Mouse (Mus musculus): ENCODE data around the gene Rasal1.
A peak's percentile ranks its signal among the peaks of the same experiment; 100 is the strongest.

The Rasal1 gene

DNA sequence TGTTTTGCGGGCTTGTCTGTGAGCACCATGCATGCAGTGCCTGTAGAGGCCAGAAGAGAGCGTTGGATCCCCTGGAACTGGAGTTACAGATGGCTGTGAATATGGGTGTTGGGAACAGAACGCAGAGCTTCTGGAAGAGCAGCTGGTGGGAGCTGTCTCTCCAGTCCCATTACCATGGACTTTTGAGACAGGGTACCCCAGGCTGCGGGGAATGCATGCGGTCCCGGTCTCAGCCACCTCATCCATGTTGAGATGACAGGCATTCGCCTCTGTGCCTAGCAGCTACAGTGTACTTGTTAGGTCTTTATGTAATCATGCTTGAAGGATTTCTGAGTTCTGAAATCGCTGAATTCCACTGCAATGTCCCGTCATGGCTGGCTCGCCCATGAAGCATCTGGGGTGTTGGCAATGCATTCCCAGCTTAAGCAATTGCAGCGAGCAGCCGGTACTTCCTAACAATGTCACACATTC lies 7.7 kb downstream of the Rasal1 start:
- no peak for DNase-seq (ENCODE audit: low spot score)

GRCm38 (mm10) chr5:120660816-120661215 lies 12.2 kb downstream of the Rasal1 start:
- no peak for DNase-seq (ENCODE audit: low spot score)

DNA sequence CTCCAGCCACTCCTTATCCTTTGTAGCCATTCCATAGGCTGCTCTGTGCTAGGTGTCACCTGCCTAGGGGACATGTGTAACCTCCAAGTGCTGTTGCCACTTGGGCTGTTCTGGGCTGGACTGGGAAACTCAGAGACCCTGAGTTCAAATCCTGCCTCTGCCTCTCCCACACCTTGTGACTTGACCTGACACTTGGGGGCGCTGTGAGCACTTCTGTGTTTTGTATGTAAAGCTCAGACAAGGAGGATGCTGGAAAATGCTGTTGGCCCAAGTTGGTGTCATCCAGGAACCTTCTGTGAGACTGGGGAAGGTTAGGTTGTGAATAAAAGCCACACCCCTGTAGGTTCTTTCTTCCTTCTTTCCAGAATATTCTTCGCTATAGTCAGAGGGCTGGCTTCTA lies 16.3 kb downstream of the Rasal1 start:
- DNase-seq (ENCODE audit: low spot score) = no peak

DNA sequence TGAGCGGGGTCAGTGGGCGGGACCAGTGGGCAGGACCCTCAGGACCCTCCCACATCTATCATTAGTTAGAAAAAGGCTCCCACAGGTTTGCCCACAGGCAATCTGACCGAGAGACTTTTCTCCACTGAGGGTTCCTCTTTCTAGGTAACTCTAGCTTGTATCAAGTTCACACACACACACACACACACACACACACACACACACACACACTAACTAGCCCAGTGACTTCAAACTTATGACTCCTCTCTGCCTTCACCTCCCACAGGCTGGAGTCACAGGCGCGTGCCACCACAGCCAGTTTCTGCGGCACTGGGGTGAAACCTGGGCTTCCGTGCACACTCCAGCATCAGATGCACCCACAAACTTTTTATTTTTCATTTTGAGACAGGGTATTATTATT lies 20.1 kb downstream of the Rasal1 start:
- no peak for DNase-seq (ENCODE audit: low spot score)

DNA sequence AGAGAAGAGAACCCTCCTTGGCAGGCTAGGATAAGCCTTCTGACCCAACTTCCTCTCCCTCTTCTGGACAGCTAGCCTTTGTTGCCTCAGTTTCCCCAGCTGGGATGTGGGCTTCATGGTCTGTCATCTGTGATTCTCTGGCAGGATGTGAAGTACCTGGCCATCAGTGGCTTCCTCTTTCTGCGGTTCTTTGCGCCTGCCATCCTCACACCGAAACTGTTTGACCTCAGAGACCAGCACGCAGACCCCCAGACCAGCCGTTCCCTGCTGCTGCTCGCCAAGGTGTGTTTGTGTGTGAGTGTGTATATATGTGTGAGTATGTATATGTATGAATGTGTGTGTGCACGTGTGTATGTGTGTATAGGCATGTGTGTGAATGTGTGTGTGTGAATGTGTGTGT lies 21.5 kb downstream of the Rasal1 start:
- no peak for DNase-seq (ENCODE audit: low spot score)

- DNase-seq (ENCODE audit: low spot score) = no peak
Measured at GRCm38 (mm10) chr5:120671865-120672264, 23.3 kb downstream of the Rasal1 start.

DNA sequence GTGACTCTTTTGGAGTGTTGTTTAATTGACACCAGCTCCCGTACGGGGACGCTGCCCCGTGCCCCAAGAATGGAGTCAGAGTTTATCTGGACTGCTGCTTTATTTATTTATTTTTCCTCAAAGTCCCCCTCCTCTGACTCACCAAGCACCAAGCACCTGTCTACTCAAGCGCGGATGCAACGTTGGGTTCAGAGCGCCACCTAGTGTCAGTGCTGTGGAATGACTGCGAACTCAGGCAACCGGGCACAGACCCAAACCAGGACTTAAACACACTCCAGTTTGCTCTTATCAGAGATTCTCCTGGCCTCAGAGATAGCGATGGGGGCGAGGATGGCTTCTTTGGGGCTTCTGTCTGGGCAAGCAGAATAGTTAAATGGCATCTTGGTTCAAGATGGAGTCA lies 25.0 kb downstream of the Rasal1 start:
- peak; percentile 58 for DNase-seq (ENCODE audit: low spot score)

GRCm38 (mm10) chr5:120674229-120675145 lies 25.9 kb downstream of the Rasal1 start:
- no peak for DNase-seq (ENCODE audit: low spot score)

- DNase-seq (ENCODE audit: low spot score) = peak; percentile 21
Measured at GRCm38 (mm10) chr5:120677516-120677915, 28.9 kb downstream of the Rasal1 start.

GRCm38 (mm10) chr5:120679676-120680555 lies 31.3 kb downstream of the Rasal1 start:
- DNase-seq (ENCODE audit: low spot score) = peak; percentile 81

DNA sequence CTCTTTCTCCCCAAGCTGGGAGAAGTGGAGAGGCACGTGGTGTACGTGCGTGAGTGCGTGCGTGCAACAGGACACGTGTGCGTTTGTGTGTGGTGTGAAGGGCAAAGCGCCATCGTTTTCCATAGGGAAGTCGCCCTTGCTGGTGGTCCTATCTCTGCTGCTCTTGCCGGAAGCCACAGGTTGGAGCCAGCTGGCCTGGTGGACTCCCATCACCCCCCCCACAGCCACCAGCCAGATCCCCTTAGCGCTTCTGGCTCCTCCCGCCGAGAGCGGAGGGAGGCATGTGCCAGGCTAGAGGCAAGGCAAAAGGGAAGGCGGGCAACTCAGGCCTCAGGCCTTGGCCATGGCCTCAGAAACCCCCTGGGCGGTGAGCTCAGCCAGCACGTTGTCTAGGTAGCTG lies 32.3 kb downstream of the Rasal1 start:
- DNase-seq (ENCODE audit: low spot score) = no peak

GRCm38 (mm10) chr5:120682982-120683771 lies 34.6 kb downstream of the Rasal1 start:
- DNase-seq (ENCODE audit: low spot score) = no peak

- DNase-seq (ENCODE audit: low spot score) = no peak
Measured at GRCm38 (mm10) chr5:120685678-120686077, 37.1 kb downstream of the Rasal1 start.

DNA sequence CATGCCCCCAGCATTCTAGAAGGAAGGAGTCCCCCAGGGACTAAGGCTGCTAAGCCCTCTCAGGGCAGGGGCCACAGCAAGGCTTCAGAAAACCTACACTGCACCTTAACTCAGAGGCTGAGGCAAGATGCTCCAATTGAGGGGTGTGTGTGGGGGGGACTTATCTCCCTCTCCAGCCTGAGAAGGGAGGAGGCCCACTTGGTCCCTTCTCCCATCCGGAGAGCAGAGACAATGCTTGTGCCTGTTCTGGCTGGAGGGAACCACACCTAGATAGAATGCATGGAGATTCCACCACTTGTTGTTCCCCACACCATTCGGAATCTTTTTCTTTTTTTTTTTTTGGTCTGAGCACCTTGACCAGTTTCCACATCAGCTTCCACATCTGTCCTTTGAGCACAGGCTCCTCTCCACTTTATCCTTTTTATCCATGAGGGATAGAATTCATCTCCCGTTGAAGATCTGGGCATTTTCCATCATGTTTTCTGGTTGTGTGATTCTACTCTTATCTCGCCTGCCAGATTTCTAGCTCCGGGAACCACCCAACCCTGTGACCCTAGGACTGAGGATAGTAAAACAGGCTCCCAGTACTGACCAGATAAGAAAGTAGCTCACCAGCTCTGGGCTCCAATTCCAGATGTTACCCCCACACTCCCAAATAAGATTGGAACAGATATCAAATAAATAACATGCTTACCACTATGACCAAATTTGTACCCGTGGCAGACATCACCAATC lies 38.3 kb downstream of the Rasal1 start:
- no peak for DNase-seq (ENCODE audit: low spot score)

- DNase-seq (ENCODE audit: low spot score) = no peak
Measured at GRCm38 (mm10) chr5:120687484-120687851, 38.9 kb downstream of the Rasal1 start.

GRCm38 (mm10) chr5:120687897-120688296 lies 39.3 kb downstream of the Rasal1 start:
- no peak for DNase-seq (ENCODE audit: low spot score)

GRCm38 (mm10) chr5:120688434-120688833 lies 39.8 kb downstream of the Rasal1 start:
- no peak for DNase-seq (ENCODE audit: low spot score)

DNA sequence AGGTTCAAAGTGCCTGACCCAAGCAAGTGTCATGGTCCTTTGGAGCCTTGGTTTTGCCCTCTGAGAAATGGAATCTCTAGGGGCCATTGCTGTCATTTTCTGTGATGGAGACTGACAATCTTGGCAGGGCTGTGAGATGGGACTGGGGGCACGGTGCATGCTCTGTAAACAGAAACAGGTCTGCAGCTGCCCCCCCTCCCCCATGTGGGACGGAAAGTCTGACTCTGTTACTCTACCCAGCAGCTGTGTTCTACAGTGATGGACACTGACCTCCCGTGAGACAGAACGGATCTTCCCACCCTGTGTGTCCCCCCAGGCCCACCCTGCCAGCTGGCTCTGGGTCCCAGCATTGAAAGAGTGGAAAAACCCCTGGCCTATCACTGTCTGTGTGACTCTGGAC lies 41.8 kb downstream of the Rasal1 start:
- DNase-seq (ENCODE audit: low spot score) = no peak

- no peak for DNase-seq (ENCODE audit: low spot score)
Measured at GRCm38 (mm10) chr5:120692034-120692433, 43.4 kb downstream of the Rasal1 start.

DNA sequence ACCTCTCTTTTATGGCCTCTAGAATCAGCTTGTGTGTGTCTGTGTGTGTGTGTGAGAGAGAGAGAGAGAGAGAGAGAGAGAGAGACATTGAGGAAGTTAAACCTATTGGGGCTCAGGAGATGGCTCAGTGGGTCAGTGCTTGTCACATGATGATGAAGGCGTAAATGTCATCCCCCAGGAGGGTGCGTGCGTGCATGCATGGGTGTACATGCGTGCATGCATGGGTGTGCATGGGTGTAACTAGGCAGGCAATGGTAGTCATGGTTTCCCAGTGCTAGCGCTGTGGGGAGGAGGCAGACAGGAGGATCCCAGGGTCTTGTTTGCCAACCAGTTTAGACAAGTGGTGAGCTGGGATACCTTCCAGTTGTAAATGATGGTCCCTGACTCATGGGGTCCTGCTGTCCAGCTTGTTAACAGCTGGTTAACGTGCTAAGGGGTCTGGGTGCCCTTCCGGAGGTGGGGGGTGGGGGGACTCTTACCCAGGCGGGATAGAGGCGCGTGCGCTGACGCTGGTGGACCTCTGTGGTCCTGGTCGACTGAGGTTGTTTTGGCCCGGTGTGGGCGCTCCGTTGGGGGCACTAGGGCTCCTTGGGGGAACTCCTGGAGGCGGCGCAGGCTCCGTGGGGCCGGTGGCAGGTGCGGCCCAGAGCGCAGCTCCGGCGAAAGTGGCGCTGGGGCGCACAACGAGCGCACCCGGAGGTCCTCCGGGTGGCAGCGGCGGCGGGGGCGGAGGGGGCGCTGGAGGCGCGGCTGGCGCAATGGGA lies 45.5 kb downstream of the Rasal1 start:
- no peak for DNase-seq (ENCODE audit: low spot score)

GRCm38 (mm10) chr5:120694695-120695074 lies 46.1 kb downstream of the Rasal1 start:
- DNase-seq (ENCODE audit: low spot score) = no peak

Measured in ovary, postnatal 36 days (tissue).